Mouse (Mus musculus): ENCODE measurements around the gene Stard3nl.

Stard3nl gene

GRCm38 (mm10) chr13:19395688-19396354 lies at the start of gene Stard3nl:
Stard3nl (minus strand) TSS chr13:19395795.
- peak; percentile 98 for DNase-seq (ENCODE audit: low read depth)

- peak; percentile 51 for DNase-seq (ENCODE audit: low read depth)
Observed at GRCm38 (mm10) chr13:19438040-19438439, 42.4 kb upstream of the Stard3nl start.

GRCm38 (mm10) chr13:19429812-19430370 lies 34.3 kb upstream of the Stard3nl start:
- DNase-seq (ENCODE audit: low read depth), result no peak

GRCm38 (mm10) chr13:19428076-19428475 lies 32.5 kb upstream of the Stard3nl start:
- no peak for DNase-seq (ENCODE audit: low read depth)

GRCm38 (mm10) chr13:19424563-19424962 lies 29.0 kb upstream of the Stard3nl start:
- no peak for DNase-seq (ENCODE audit: low read depth)

GRCm38 (mm10) chr13:19422521-19422920 lies 26.9 kb upstream of the Stard3nl start:
- DNase-seq (ENCODE audit: low read depth), result no peak

- DNase-seq (ENCODE audit: low read depth), result no peak
Observed at GRCm38 (mm10) chr13:19417885-19418521, 22.4 kb upstream of the Stard3nl start.

GRCm38 (mm10) chr13:19415894-19416531 lies 20.4 kb upstream of the Stard3nl start:
- no peak for DNase-seq (ENCODE audit: low read depth)

- DNase-seq (ENCODE audit: low read depth), result no peak
Observed at GRCm38 (mm10) chr13:19415337-19415736, 19.7 kb upstream of the Stard3nl start.

GRCm38 (mm10) chr13:19412334-19412939 lies 16.8 kb upstream of the Stard3nl start:
- no peak for DNase-seq (ENCODE audit: low read depth)

GRCm38 (mm10) chr13:19411886-19412285 lies 16.3 kb upstream of the Stard3nl start:
- DNase-seq (ENCODE audit: low read depth), result no peak

- no peak for DNase-seq (ENCODE audit: low read depth)
Observed at GRCm38 (mm10) chr13:19410694-19411093, 15.1 kb upstream of the Stard3nl start.

- DNase-seq (ENCODE audit: low read depth), result no peak
Observed at GRCm38 (mm10) chr13:19407953-19408352, 12.4 kb upstream of the Stard3nl start.

GRCm38 (mm10) chr13:19404623-19405022 lies 9.0 kb upstream of the Stard3nl start:
- DNase-seq (ENCODE audit: low read depth), result no peak

- DNase-seq (ENCODE audit: low read depth), result no peak
Observed at GRCm38 (mm10) chr13:19394798-19395687, 552 bp downstream of the Stard3nl start.

GRCm38 (mm10) chr13:19394171-19394570 lies 1.4 kb downstream of the Stard3nl start:
- no peak for DNase-seq (ENCODE audit: low read depth)

- no peak for DNase-seq (ENCODE audit: low read depth)
Observed at GRCm38 (mm10) chr13:19393731-19394130, 1.9 kb downstream of the Stard3nl start.

GRCm38 (mm10) chr13:19391608-19392007 lies 4.0 kb downstream of the Stard3nl start:
- no peak for DNase-seq (ENCODE audit: low read depth)

GRCm38 (mm10) chr13:19390296-19390695 lies 5.3 kb downstream of the Stard3nl start:
- DNase-seq (ENCODE audit: low read depth), result no peak

GRCm38 (mm10) chr13:19389896-19390295 lies 5.7 kb downstream of the Stard3nl start:
- no peak for DNase-seq (ENCODE audit: low read depth)

GRCm38 (mm10) chr13:19389434-19389833 lies 6.2 kb downstream of the Stard3nl start:
- no peak for DNase-seq (ENCODE audit: low read depth)
